Mouse (Mus musculus) right cerebral cortex, postnatal 36 days (tissue): ENCODE measurements around the gene Ak4.

Source experiments
- DNase-seq, 2 experiments: peaks; one replicate each; pipeline ENCODE4 v3.0.0; 2022; ENCODE audit warnings: low spot score in 2 of 2, mixed read lengths in 1 of 2

Gene Ak4

DNA sequence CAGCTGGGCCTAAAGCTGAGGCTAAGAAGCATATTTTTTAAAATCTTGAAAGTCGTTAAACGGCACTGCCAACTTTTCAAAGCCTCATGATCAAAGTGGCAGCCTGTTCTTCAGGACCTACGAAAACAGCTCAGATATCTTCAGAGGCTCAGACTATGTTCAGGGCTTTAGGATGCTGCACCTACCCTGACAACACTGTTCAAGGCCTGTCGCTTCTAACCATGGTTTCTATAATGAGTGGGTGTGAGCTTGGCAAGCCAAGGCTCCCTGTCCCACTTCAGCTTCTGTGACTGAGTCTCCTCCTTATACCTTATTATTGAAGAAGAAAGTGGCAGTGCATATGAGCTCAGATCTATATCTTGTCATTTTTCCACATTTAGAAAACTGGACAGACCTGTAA lies 40.3 kb downstream of the Ak4 start:
- DNase-seq: no peak

DNA sequence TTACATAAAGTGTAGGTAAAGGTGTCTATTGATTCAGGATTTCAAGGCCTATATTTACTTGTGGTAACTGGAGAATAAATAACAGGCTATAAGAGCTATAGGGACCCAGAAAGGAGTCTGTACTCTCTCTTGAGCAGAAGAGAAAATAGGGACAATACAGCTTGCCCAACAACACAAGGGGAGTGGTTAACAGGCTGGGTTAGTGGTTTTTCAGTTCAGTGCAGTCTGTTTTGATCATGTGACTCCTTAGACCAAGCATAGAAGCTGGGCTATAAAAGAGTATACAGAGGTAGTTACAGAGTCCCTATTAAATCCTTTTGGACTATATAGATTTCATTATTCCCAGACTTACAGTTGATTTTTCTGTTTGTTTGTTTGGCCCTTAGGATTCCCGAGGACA lies 41.0 kb downstream of the Ak4 start:
- no peak for DNase-seq

DNA sequence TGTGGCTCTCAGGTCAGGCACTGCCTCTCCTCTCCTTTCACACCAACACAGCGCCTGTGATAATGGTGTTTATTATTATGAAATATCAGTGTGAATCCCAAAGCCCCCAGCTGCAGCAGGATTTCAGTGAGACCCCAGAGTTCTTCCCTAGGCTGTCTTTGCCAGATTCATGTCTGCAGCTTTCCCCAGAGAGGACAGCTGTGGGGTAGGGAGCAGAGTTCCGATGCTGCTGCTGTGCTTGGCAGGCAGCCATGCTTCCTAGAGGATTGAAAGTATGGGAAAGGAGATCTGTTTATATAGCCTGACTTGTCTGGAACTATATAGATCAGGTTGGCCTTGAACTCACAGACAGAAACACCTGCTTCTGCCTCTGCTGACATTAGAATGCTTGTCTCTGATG lies 43.0 kb downstream of the Ak4 start:
- DNase-seq: no peak

DNA sequence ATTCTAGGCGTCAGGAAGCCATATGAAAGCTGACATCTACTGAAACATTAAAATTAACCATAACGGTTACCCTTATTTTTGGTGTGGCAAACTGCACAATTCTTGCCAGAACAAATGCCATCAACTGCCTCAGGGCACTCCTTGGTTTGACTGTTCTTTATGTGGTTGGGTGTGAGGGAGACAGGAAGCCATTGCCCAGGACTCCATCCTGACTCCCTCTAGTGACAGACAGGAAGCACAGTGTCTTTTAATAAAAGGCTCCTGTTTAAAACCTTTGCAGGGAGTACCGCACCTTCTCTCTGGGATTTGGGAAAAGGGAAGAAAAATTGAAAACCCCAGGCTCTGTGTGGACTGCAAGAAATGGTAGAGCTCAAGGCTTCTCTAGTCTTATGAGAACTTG lies 47.2 kb downstream of the Ak4 start:
- no peak for DNase-seq

DNA sequence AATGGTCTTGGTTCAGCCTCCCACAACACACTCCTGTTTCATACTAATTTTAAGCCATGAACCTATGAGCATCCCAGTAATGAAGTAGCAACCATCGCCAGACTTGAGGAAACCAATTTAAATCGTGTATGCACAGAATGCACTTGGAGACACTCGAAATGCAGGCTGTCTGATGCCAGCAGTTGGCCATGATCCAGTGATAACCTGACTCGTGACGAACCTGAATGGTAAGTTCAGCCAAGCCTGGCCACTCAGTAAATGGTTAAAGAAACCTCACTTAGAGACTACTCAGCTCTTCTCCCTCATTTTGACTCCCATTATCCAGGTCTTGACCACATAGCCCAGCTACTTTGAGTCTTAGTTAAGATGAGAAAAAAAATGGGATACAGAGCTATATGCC lies 50.2 kb downstream of the Ak4 start:
- DNase-seq: no peak

DNA sequence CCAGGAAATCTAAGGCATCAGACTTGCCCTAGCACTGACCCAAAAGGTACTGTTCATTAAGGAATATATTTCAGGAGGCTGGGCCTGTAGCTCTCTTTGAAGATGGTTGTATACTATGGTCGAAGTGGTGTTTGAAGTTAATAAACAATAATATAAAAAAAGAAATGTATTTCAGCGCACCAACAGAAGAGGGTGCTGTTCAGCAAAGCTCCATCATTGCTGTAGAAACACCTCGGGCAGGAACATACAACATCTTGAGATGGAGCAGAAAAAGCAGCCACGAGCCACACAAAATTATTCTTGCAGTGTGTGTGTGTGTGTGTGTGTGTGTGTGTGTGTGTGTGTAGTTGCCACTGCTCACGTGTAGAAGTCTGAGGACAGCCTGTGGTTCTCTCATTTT lies 51.5 kb downstream of the Ak4 start:
- no peak for DNase-seq

DNA sequence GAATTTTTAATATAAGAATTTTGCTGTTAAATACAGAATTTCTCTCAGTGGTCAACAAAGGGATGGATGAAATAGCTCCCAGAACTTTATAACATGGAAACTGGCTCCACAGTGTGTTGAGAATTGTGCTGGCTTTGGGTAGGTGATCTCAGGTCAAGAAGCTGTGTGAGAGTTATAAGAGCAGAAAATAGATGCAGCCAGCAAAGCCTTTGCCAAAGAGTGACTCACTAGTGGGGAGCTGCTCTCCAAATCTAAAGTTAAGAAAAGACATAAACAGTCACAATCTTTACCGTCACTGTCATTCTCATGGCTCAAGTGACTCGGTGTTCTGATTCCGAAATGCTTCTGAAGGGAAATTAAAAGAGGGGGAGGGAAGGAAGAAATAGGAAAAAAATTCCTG lies 53.7 kb downstream of the Ak4 start:
- DNase-seq: no peak

DNA sequence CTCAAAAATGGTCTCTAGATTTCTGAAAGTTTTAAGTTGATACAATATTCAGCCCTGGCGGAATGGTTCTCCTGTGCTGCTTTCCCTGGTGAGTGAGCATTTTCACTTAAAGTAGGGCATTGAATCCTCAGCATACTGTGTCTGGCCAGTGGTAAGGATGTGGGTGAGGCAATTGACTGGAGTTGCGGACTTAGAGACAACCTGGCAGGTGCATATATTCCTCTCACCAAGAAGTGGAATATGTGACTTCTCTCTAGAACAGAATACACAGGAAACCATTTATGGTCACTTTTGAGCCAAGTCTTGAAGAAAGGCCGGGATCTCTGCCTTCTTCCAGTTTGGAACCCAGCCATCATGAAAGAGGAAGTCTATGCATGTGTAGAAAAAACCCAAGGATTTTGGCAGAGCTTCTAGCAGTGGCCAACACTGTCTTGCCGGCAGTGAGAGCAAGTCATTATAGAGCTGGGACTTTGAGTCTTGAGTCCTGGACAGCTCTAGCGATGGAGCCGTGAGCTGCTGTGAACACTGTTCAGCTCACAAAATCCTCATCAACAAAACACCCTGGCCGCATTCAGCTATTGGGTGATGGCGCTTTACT lies 71.3 kb downstream of the Ak4 start:
- no peak for DNase-seq

DNA sequence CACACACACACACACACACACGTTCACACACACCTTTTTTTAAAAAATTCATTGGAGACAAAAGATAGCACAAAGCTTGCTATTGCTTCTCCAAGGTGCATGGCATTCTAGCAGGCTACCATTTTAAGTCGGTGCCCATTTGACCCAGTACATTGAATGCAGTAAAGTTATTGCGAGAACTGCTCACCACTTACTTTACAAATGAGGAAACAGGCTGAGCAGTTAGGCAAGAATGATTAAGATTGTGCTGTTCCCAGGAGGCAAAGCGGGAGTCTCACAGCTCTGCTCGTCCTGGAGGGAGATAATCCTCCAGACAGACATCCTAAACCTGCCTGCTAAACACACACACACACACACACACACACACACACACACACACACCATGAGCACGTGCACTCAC lies 72.6 kb downstream of the Ak4 start:
- DNase-seq: no peak

DNA sequence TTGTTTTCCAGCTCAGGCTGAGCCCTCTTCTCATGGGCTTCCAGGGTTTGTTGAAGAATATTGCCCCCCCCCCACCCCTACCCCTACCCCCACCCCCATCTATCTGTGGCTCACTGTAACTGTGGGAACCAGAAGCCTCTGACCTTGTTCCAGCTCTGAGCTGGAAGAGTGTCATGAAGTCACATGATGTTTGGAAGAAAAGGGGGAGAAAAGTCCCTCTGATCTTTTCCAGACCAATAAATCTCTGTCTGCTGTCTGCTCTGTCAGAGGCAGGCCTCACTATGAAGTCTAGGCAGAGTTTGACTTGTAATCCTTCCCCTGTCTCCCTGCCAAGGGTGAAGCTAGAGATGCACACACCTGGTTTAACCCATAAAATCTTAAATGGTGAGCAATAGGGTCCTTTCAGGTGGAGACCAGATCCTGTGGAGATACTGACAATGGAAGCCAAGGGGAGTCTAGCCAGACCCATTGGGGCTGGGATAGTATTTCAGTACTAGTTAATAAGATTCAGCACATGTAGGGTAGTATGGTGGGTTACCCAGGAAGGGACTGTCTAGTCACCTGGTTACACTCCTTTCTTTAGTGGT lies 74.6 kb downstream of the Ak4 start:
- no peak for DNase-seq

DNA sequence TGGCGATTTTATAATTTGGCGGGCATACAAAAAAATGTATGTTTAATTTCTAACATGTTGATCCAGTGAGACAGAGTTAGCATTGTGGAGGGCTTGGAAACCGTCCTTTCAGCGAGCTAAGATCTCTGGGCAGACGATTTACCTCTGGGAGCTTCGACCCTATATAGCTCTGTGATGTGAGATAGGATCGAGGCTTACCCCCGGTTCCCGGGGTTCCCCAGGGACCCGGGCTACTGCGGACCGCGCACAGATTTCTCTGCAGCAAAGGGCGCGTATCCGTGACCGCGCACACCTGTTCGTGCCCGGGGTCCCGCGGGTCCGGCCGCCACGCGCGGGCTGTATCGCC lies 77.1 kb downstream of the Ak4 start:
- no peak for DNase-seq

DNA sequence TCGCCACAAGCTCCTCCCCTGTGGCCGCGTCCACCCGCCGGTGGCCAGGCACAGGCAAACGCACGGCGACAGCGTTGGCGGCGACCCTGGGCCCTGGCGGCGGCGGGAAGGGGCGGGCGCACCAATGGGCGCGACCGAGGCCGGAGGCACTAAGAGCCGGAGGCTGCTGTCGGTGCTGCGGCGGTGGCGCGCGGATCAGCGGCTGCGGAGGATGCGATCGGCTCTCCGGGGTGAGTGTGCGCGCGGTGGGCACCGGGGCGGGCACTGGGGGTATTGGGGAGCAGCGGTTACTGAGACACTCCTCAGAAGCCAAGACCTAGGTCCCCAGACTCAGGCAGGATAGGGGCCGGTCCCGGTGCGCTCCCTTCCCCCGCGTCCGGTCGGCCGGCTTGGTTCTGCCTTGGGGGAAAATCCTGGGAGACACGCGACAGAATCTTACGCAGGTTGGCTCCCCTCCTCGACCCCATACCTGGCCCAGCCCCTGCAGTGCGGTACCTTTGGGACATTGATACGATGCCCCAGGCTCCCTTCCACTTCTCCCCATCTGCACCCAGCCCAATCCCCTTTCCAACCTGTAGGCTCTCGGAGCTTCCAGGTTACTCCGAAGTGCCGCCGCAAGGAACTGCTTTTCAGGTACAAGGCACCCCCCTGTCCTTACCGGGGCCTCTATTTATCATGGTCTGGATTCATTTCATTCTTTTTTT lies 77.6 kb downstream of the Ak4 start, which contains the start of gene Dnajc6:
Dnajc6 (plus strand) TSS at position 115 of the 704 bp plus-strand sequence.
- DNase-seq: no peak

DNA sequence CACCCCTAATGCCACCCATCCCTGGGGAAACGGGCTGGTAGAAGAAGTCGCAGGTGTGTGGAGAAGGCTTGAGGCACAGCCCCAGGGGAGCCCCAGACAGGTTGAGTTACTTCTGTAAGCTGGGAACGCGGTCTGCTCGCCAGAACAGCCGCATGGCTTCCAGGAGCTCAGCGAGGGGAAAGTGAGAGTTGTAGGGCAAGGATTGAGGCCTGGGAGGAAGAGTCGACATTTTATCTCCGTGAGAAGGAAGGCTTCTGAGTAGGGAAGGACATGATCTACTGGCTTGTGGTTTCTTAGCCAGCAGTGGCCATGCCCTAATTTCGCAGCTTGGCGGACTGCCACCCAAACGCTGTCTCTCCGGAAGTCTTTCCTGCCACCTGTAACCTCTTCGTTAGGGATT lies 78.3 kb downstream of the Ak4 start:
- DNase-seq: no peak

DNA sequence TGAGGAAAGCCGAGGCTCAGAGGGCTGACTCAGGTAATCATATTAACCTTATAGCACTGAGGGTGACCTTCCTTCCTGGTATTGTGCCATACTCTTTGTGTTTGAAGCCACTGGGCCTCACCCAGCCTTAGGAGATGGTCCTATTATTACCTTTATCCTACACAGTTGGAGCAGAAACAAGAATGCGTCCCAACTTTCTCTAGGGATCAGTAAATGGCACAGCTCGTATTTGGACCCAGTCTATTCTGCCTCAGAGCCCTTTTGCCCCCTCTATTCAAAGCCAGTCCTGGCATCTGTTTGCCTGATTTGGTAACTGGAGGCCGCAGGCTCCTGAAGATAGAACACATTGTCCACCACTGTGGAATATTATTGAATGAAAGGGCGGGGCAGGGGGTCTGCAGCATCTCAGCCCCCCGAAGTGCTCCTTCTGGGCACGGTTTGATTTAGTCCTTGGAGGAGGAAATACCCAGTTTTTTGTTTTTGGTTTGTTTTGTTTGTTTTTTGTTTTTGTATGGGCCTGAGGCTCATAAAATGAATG lies 85.5 kb downstream of the Ak4 start:
- DNase-seq: no peak

DNA sequence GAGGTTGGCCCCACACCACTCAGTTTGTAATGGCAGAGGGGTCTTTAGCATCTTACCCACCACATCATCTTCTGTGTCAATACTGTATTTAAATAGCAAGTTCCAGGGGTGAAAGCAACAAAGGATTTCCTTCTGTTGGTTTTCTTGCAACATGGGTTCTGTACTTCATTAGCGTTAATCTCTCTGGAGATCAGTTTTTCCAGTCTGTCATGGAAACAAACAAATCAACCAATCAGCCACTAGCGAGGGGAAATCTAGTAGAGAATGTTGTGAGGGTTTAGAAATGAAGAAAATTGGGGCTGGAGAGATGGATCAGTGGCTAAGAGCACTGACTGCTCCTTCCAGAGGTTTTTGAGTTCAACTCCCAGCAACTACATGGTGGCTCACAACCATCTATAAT lies 86.9 kb downstream of the Ak4 start:
- no peak for DNase-seq

DNA sequence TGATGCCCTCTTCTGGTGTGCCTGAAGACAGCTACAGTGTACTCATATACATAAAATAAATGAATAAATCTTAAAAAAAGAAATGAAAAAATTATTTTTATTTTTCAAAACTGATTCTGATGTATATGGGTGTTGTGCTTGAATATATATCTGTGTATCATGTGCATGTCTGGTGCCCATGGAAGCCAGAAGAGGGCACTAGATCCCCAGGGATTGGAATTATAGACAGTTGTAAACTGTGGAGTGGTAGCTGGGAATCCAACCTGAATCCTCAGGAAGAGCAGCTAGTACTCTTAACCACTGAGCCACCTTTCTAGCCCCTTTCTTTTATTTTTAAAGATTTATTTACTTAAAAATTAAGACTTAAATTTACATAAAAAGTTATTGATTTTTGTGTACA lies 87.3 kb downstream of the Ak4 start:
- DNase-seq: no peak

DNA sequence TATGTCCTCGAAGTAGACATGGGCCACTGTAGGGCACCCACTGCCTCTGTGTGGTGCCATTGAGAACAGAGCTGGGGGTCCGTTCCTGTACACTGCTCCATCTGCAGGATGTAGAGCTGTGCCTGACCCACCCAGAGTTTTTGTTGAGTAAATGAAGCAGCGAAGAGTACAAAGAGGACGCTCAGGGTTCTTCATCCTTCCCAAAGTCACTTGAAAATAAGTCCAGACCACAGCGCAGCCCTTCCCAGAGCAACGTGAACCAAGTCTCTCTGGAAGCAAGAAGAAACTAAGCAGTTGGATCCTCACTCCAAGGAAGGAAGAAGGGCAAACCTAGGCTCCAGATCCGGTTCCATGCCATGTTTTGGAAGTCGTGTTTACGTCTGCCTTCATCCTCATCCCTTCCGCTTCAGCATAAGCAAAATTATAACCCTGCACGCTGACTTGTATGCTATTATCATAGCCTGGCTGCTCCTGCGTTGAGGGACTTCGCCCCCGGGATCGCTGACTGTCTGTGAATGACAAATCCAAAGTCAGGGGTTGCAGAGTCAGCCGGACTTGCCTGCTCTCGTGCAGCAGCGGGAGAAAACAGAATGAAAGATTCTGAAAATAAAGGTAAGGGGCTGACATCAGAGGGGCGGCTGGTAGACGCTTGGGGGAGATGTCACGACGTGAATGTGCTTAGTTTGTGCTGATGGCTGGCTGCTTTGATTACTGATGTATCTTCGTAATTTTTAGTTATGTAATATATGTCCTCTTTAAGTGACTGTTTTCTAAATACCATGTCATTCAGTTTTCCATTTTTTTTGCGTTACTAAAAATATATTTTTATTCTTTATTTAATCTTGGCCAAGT lies 88.7 kb downstream of the Ak4 start:
- peak; percentile 81 to 83 for DNase-seq

DNA sequence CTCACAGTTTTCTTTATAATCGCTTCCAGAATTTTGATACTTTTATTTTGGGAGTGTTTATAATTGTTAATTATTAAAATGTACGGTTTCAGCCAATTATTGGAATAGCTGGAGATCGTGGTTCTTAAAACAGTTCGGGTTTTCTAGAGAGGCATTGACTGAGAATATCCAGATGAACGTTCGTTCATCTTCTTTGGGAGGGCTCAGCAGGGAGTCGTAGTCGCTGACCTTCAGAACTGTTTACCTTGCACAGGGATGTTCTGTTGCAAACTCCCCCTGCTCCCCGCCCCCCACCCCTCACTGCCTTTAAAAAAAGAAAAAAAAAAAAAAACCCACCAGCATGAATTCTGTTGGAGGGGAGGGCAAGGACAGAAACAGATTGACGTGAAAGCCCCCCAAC lies 89.4 kb downstream of the Ak4 start:
- no peak for DNase-seq

DNA sequence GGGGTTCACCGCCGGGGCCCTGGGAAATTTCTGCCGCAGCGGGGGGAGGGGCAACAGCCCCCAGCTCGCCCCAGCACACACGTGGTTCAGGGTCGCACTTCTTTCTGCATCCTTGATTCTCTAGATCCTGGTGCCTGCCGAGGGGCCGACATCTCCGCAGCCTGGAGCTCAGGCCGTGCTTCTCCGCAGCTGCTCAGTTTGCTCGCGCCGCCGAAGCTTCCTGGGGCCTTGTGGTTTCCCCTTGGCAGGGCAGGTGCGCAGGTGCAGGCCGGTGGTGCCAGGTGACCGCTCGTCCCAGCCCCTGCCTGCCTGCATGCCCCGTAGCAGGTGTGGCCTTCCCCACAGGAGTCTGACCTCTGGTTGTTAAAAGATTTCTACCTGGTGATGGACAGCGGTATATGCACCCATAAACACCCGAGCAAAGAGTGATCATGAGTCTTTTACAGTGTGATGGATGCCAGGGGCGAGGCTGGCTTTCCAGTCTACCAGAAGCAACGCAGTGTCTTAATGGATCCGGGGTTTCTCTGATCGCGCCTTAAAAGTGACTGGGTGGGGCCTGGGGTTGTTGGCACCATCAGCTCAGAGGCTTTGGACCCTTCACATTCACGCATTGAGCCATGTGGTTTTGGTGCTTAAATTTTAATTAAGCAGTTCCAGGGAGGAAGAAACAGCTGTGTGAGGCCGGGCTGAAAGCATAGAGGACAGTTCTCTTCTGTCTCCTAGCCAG lies 89.9 kb downstream of the Ak4 start:
- peak in 1 of 2 experiments; percentile 22 for DNase-seq

DNA sequence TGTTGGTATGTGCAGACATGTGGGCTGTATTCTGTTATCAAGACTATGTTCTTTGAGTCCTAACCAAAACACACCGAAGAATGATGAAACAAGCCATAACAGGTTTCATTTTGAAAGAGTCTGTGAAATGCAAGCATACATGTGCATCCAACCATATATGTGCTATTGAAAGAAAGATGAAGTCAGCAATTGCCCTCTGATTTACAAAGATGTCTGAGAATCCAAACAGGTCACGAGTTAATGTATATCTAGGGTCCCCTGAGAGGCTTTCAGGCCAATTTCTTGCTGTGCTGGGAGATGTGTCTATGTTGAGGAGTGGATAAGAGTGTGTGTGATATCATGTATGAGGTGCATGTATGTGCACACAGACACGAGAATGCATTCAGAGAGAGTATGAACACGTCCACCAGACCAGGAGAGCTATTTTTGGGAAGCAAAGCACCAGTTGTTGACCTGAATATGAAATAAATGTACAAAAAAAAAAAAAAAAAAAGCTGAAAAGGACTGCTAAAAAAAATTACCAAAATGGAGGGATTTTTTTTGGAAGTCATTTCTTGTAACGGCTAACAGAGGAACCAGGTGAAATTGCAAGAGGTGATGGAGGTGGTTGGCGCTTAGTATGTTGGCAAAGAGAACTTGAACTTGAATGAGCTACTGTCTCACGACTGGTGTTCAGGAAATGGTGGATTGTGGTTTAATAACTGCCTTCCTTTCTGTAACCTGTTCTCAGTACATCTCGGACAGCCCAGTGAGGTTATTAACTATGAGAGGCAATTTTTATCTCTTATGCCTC lies 91.2 kb downstream of the Ak4 start:
- no peak for DNase-seq

DNA sequence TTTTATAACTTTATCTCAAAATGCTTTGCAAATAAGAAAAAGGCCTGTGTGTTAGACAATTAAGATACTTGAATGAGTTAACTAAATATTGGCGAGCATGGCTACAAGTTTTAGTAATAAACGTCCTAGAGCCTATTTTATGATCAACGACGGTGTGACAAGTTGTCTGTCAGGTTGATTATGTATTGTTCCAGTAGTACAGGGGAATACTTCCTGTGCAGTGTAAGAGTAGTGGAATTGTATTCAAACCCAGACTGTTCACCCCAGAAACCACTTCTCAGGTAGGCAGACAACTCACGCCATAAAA lies 91.8 kb downstream of the Ak4 start:
- no peak for DNase-seq
